Mouse (Mus musculus): ENCODE results near the gene Lgals3bp.
A peak's percentile ranks its signal among the peaks of the same experiment; 100 is the strongest.

DNA sequence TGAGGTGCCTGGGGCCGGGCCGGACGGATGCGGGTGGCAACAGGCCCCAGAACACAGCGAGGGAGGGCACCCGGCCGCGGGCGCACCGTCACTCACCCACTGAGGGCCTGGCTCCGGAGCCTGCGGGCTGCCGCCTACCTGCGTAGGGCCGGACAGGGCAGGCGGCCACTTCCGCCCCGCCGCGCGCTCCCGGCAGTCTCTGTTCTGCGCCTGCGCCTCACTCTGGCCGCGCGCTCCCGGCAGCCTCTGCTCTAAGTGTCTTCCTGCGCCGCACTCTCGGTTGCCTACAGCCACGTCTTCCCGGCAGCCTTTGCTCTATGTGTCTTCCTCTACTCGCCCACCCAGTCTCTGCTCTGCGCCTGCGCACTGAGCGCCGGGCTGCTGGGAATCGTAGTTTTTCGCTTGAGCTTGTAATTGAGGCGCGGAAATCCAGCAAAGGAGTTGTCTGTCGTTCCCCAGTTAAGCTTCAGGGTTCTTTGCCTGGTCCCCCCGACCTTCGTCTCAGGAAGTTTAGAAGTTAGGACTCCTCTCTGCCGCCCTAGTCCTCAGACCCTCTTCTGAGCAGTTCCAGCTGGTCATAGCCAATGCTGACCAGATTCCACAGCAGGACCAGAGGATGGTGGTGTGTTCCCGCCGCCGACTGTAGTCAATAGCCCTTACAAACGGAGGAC lies 17.1 kb upstream of the Lgals3bp start, which contains the start of gene Cant1:
- TF ChIP-seq CTCF (IDR thresholded peaks at IDR 0.05; ENCODE audit: control insufficient read depth, insufficient read depth, insufficient replicate concordance, low read depth, low read length) (no peak), POLR2A (IDR thresholded peaks at IDR 0.05; ENCODE audit: control insufficient read depth, low read depth, low read length) (peak; percentile 82)

Measured in testis, adult 2 months (tissue).